Mouse (Mus musculus) kidney, adult 2 months (tissue): ENCODE results near the gene 9130023H24Rik. TPM values are rescaled to one million over a fixed set of nuclear protein-coding genes. Genes with fewer than 3 reads are reported as not detected.

Source experiments
- DNase-seq: peaks from one replicate; pipeline ENCODE4 v3.0.0; 2021
- H3K27ac ChIP-seq: fragments of 200-500 bp; 2 replicates; pipeline ENCODE4 v1.5.1; 2012; ENCODE audit warnings: low read depth, low read length, control low read depth, inconsistent platforms; ENCODE audit not compliant: insufficient read depth
- H3K27me3 ChIP-seq: fragments of 200-500 bp; replicated peaks from 2 replicates; pipeline ENCODE4 v1.6.1; 2012; ENCODE audit warnings: mild to moderate bottlenecking, moderate library complexity, low read length, inconsistent platforms; ENCODE audit not compliant: control insufficient read depth, insufficient read depth
- H3K36me3 ChIP-seq: fragments of 200-500 bp; 2 replicates; pipeline ENCODE4 v1.6.1; 2012; ENCODE audit warnings: mild to moderate bottlenecking, moderate library complexity, low read length, inconsistent platforms; ENCODE audit not compliant: control insufficient read depth, insufficient read depth
- H3K4me1 ChIP-seq: fragments of 200-500 bp; 2 replicates; pipeline ENCODE4 v1.6.1; 2011; ENCODE audit warnings: low read length; ENCODE audit not compliant: control insufficient read depth, insufficient read depth
- H3K4me3 ChIP-seq: fragments of 200-500 bp; 2 replicates; pipeline ENCODE4 v1.5.1; 2011; ENCODE audit warnings: mild to moderate bottlenecking, low read depth, low read length, control low read depth; ENCODE audit not compliant: insufficient read depth
- CTCF ChIP-seq: fragments of 200-500 bp; conservative IDR thresholded peaks from 2 replicates; pipeline ENCODE4 v1.5.1; 2011; ENCODE audit warnings: low read depth, mild to moderate bottlenecking, control low read depth, low read length, moderate library complexity, mixed read lengths; ENCODE audit not compliant: insufficient read depth, insufficient read length
- POLR2A ChIP-seq: fragments of 200-500 bp; IDR thresholded peaks from one replicate; pipeline ENCODE4 v1.6.1; 2011; ENCODE audit warnings: low read depth, low read length, control low read depth
- whole genome bisulfite sequencing: fragments of 180-500 bp; shearing (Covaris S2); methylation state at CpG from one replicate; pipeline ENCODE4 v1.1.7; 2018; 5-methylcytosine and 5-hydroxymethylcytosine counted together
- polyA plus RNA-seq: library from polyadenylated mRNA; depleted of rRNA; stranded (reverse); fragments of >200 nt; gene quantifications from 2 replicates; pipeline ENCODE4 v1.2.3, GENCODE M21; 2012

The 9130023H24Rik gene
- polyA plus RNA-seq, 1 experiment, result 3.2 TPM

GRCm38 (mm10) chr7:128271496-128271895 lies 33.7 kb upstream of the 9130023H24Rik start:
- H3K27me3 ChIP-seq, result no peaks in the 10 kb centered on the region
- 89% methylated on average over 9 of the region's 9 CpGs for WGBS
- no peak overlapping the region for H3K4me3 ChIP-seq
- no peak for DNase-seq
- peaks cover 5% of the 10 kb centered on the region for H3K36me3 ChIP-seq
- no peaks in the 10 kb centered on the region for H3K4me1 ChIP-seq
- H3K27ac ChIP-seq, result no peak overlapping the region
- no peak for TF ChIP-seq POLR2A
- TF ChIP-seq CTCF, result no peak

DNA sequence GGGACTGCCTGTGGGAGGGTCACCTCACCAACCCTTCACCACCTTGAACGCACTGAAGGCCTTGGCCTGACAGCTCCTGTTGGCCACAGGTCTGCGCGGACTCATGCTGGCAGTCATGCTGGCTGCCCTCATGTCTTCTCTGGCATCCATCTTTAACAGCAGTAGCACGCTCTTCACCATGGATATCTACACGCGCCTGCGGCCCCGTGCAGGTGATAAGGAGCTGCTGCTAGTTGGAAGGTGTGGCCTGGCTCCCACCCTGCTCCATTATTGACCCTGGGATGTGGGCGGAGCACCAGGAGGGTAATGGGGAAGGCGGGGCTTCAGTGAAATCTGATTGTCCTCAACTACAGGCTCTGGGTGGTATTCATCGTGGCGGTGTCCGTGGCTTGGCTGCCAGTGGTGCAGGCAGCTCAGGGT lies 32.6 kb upstream of the 9130023H24Rik start:
- Histone ChIP-seq H3K36me3 (peaks cover 5% of the 10 kb centered on the region), H3K4me3 (no peak overlapping the region), H3K27me3 (no peaks in the 10 kb centered on the region), H3K4me1 (no peaks in the 10 kb centered on the region), H3K27ac (no peak overlapping the region)
- DNase-seq, result no peak
- 60% methylated on average over 13 of the region's 13 CpGs for WGBS
- TF ChIP-seq CTCF (no peak), POLR2A (no peak)

GRCm38 (mm10) chr7:128267813-128268212 lies 30.0 kb upstream of the 9130023H24Rik start:
- Histone ChIP-seq H3K4me1 (no peaks in the 10 kb centered on the region), H3K4me3 (no peak overlapping the region), H3K27ac (no peak overlapping the region), H3K27me3 (no peaks in the 10 kb centered on the region), H3K36me3 (peaks cover 5% of the 10 kb centered on the region)
- DNase-seq, result no peak
- 52% methylated on average over 7 of the region's 7 CpGs for WGBS
- no peak for TF ChIP-seq CTCF
- TF ChIP-seq POLR2A, result no peak

DNA sequence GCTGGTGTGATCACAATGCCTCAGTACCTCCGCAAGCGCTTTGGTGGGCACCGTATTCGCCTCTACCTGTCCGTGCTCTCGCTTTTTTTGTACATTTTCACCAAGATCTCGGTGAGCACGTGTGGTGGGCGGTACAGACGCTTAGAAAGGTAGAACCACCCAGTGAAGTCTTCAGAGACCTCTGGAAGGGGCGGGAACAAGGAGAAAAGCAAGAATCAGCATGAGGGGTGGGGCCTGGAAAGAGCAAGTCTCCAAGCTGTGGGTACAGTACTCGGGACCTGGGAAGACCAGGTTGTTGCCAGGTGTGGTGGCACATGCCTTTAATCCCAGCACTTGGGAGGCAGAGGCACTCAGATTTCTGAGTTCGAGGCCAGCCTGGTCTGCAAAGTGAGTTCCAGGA lies 29.6 kb upstream of the 9130023H24Rik start:
- Histone ChIP-seq H3K27ac (no peak overlapping the region), H3K36me3 (peaks cover 5% of the 10 kb centered on the region), H3K27me3 (no peaks in the 10 kb centered on the region), H3K4me3 (peak overlapping the region; percentile 51), H3K4me1 (no peaks in the 10 kb centered on the region)
- DNase-seq, result peak; percentile 71
- 56% methylated on average over 13 of the region's 13 CpGs for WGBS
- TF ChIP-seq CTCF, result no peak
- no peak for TF ChIP-seq POLR2A

GRCm38 (mm10) chr7:128266056-128266455 lies 28.2 kb upstream of the 9130023H24Rik start:
- Histone ChIP-seq H3K4me1 (no peaks in the 10 kb centered on the region), H3K27ac (no peak overlapping the region), H3K4me3 (peak overlapping the region; percentile 51), H3K27me3 (no peaks in the 10 kb centered on the region), H3K36me3 (no peaks in the 10 kb centered on the region)
- WGBS, result 59% methylated on average over 5 of the region's 5 CpGs
- TF ChIP-seq POLR2A (no peak), CTCF (no peak)
- DNase-seq, result peak; percentile 64

- Histone ChIP-seq H3K36me3 (no peaks in the 10 kb centered on the region), H3K4me3 (peak within 1 kb of the TSS; percentile 51), H3K27me3 (no peaks in the 10 kb centered on the region), H3K27ac (peak within 1 kb of the TSS; percentile 46), H3K4me1 (no peaks in the 10 kb centered on the region)
- WGBS, result 56% methylated on average over 6 of the region's 6 CpGs
- TF ChIP-seq CTCF (no peak), POLR2A (no peak)
- DNase-seq, result peak; percentile 75
These were observed 27.6 kb upstream of the 9130023H24Rik start, which contains the start of gene Slc5a2 for GRCm38 (mm10) chr7:128265411-128265810. Slc5a2 (plus strand) TSS chr7:128265657.

DNA sequence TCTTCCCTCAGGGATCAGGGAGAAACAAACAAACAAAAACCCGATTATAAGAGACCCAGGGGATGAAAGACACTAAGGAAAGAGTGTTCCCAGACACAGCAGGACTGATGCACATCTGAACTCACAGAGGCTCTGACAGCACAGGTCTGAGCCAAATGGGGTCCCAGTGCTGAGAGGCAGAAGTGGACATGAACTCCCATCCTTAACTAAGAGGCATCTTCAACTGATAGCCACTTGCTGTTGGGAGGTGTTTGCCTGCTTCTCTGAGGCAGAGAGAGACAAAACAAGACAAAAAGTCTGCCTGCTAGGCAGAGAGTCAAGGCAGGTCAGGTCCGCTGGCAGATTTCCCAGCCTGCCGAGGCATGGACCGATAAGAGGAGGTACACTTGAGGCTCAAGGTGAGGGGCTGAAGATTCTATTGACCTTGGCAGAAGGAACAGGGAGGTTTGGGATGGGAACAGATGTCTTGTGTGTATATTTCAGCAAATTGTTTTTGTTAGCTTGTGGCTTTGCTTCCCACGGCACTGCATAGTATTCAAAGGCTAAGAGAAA lies 19.0 kb upstream of the 9130023H24Rik start:
- TF ChIP-seq POLR2A (no peak), CTCF (no peak)
- WGBS, result 21% methylated on average over 5 of the region's 5 CpGs
- no peaks in the 10 kb centered on the region for H3K36me3 ChIP-seq
- peak; percentile 38 for DNase-seq
- no peaks in the 10 kb centered on the region for H3K27me3 ChIP-seq
- no peak overlapping the region for H3K4me3 ChIP-seq
- no peak overlapping the region for H3K27ac ChIP-seq
- H3K4me1 ChIP-seq, result peaks cover 5% of the 10 kb centered on the region; the same call in 1 of the 2 replicates

GRCm38 (mm10) chr7:128255757-128256156 lies 17.9 kb upstream of the 9130023H24Rik start:
- no peak overlapping the region for H3K4me3 ChIP-seq
- WGBS, result 92% methylated on average over 5 of the region's 5 CpGs
- H3K4me1 ChIP-seq, result peaks cover 5% of the 10 kb centered on the region; the same call in 1 of the 2 replicates
- H3K36me3 ChIP-seq, result no peaks in the 10 kb centered on the region
- H3K27ac ChIP-seq, result no peak overlapping the region
- TF ChIP-seq CTCF (no peak), POLR2A (no peak)
- no peak for DNase-seq
- H3K27me3 ChIP-seq, result no peaks in the 10 kb centered on the region
